Mouse (Mus musculus): Measurements from ENCODE around the gene Cd109. TPM values are rescaled to one million over a fixed set of nuclear protein-coding genes. Genes with fewer than 3 reads are reported as not detected.

Gene Cd109
- total RNA-seq (2023), result not detected

DNA sequence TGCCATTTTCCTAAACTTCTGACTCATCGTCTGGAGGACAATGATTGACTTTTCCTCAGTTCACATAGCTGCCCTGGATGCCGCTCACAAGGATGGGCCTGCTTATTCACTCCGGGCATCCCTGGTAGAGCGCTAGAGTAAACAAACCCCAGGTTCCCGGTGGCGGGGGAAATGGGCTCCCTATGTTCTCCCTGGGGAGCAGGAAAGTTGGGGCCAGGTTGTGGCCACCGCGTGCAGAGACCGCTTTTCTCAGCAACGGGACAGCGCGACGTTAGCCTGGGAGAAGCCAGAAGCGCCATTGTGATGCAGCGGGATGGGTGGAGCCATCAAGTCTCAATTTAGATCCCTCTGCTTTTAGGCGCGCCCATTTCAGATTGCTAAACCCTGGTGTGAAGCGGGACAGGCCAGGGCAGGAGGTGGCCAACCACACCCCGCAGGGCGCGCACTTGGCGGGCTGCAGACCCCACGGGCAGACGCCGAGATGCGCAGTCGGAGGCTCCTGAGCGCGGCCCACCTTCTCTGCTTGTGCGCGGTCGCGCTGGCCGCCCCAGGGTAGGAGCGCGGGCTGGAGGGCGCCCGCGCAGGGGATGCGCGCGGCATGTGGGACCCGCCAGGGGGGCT is at the start of gene Cd109:
Gene Cd109, plus strand, starts transcription at position 146 of the 621 bp plus-strand sequence.

DNA sequence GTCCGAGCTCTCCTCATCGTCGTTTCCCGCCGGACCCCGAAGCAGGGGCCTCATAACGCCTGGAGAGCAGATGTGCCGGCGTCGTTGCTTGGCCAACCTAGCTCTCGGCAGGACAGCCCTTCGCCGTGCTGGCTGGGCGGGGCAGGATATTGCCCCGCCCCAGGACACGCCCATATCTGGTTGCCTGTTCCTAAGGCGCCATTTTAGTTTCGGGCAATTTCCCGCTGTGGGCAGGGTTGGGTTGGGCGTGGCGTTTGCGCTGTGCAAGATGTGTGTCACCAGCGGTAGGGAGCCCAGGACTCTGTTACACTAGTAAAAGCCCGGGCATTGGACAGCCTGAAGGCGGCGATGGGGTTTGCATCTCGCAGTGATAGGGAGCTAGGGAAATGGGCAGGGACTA is 27.4 kb upstream of the Cd109 start, which contains the start of gene Slc17a5:
Gene Slc17a5, minus strand, starts transcription at position 128 of the 400 bp plus-strand sequence.

Other genes with a start within 250 kb of the Cd109 start
- gene Dppa5a, start 247.4 kb upstream of the Cd109 start, total RNA-seq (2023), result not detected
- gene Ooep, start 236.8 kb upstream of the Cd109 start, total RNA-seq (2023), result not detected
- gene Ddx43, start 219.8 kb upstream of the Cd109 start, total RNA-seq (2023), result 0.41 TPM
- 2.4 TPM for gene Cgas, start 172.3 kb upstream of the Cd109 start, total RNA-seq (2023)
- 23.9 TPM for gene Mto1, start 167.3 kb upstream of the Cd109 start, total RNA-seq (2023)
- 0.65 TPM for gene Gm17324, start 166.8 kb upstream of the Cd109 start, total RNA-seq (2023)
- gene Eef1a1, start 126.4 kb upstream of the Cd109 start, total RNA-seq (2023), result 10,804 TPM
- gene Slc17a5, start 27.5 kb upstream of the Cd109 start, total RNA-seq (2023), result 6.9 TPM

All from CD4-positive naive resting alpha-beta T cell, adult 57 days (primary cell).